Mouse (Mus musculus): ENCODE measurements around the gene Serpinb11. TPM values are rescaled to one million over a fixed set of nuclear protein-coding genes. Genes with fewer than 3 reads are reported as not detected.

The Serpinb11 gene
- polyA plus RNA-seq (2015; fragmentation: Nextera tagmentation; extraction: Ambion mirVana) = not detected in 2 replicates

GRCm38 (mm10) chr1:107360898-107361297 is at the start of gene Serpinb11:
Serpinb11 (plus strand) TSS chr1:107361198.

GRCm38 (mm10) chr1:107399355-107399754 is 38.4 kb downstream of the Serpinb11 start, which contains the start of gene Serpinb7:
Serpinb7 (plus strand) TSS chr1:107399655.

Other genes with a start within 250 kb of the Serpinb11 start
- not detected in 2 replicates for gene Serpinb3b, start 82.8 kb upstream of the Serpinb11 start, polyA plus RNA-seq (2015; fragmentation: Nextera tagmentation; extraction: Ambion mirVana)
- not detected in 2 replicates for gene Serpinb3c, start 82.8 kb upstream of the Serpinb11 start, polyA plus RNA-seq (2015; fragmentation: Nextera tagmentation; extraction: Ambion mirVana)
- not detected in 2 replicates for gene Serpinb7, start 38.5 kb downstream of the Serpinb11 start, polyA plus RNA-seq (2015; fragmentation: Nextera tagmentation; extraction: Ambion mirVana)
- 1.5 and 2.0 TPM in 2 replicates for gene Serpinb2, start 150.2 kb downstream of the Serpinb11 start, polyA plus RNA-seq (2015; fragmentation: Nextera tagmentation; extraction: Ambion mirVana)
- 0.80 and 0.93 TPM in 2 replicates for gene Serpinb8, start 228.8 kb downstream of the Serpinb11 start, polyA plus RNA-seq (2015; fragmentation: Nextera tagmentation; extraction: Ambion mirVana)